In genomic region chr8:126297284-126297845, GRCm38 (mm10) we compare ENCODE assay signal across 9 mouse cellular contexts. TPM values are rescaled to one million over a fixed set of nuclear protein-coding genes. Genes with fewer than 3 reads are reported as not detected.
DNase-seq lines count a peak whose midpoint lies in the region; ATAC-seq and TF ChIP-seq lines count a peak whose summit lies in the region.
"Had no signal": no experiment of that assay in that cellular context is flagged by ENCODE, and none has a peak within 500 bp of the region (broad histone marks: within the 10 kb centered on the region; RNA-seq: fewer than 3 reads in every experiment).

No protein-coding gene starts in this region.

- no peak overlapping the region for H3K4me3 ChIP-seq in layer of hippocampus, adult 2 months
- no peak overlapping the region for H3K4me3 ChIP-seq in hindbrain, embryonic 14.5 days (replicated peaks; ENCODE audit: low read length)
- H3K4me3 ChIP-seq in limb, embryonic 11.5 days (ENCODE audit: low read depth, low read length) = no peak overlapping the region
- no peak overlapping the region for H3K4me3 ChIP-seq in neural tube, embryonic 15.5 days (replicated peaks)
- H3K4me3 ChIP-seq: erythroblast, embryonic 14.5 days had no signal

- in situ Hi-C loops in Patski (cut with MboI; ENCODE audit: low pct_unique_long_range_greater_than_20kb) = no loop called here

- POLR2A ChIA-PET in Patski (lab: Charles Lee) = no interaction called here

- intact Hi-C loops in gastrocnemius, postnatal 14 days (cut with DNase I; ENCODE audit: low total_unique reads) = no loop called here

- no peaks in the 10 kb centered on the region for H3K27me3 ChIP-seq in Patski
- H3K27me3 ChIP-seq in hindbrain, embryonic 14.5 days (ENCODE audit: control insufficient read depth, insufficient read depth, low read length) = peaks cover 22% of the 10 kb centered on the region
- H3K27me3 ChIP-seq in limb, embryonic 11.5 days (ENCODE audit: control insufficient read depth, insufficient read depth, low read length) = peaks cover 25% of the 10 kb centered on the region
- H3K27me3 ChIP-seq in neural tube, embryonic 15.5 days (replicated peaks) = peaks cover 10% of the 10 kb centered on the region

- H3K9ac ChIP-seq in hindbrain, embryonic 14.5 days = no peak overlapping the region
- H3K9ac ChIP-seq in limb, embryonic 11.5 days (ENCODE audit: low read length) = no peak overlapping the region
- H3K9ac ChIP-seq in neural tube, embryonic 15.5 days (replicated peaks) = no peak overlapping the region

- H3K27ac ChIP-seq in layer of hippocampus, adult 2 months = no peak overlapping the region
- H3K27ac ChIP-seq in hindbrain, embryonic 14.5 days = no peak overlapping the region
- no peak overlapping the region for H3K27ac ChIP-seq in limb, embryonic 11.5 days (replicated peaks; ENCODE audit: low read depth, low read length)
- H3K27ac ChIP-seq in neural tube, embryonic 15.5 days (replicated peaks) = no peak overlapping the region

- ATAC-seq in Patski = peak; percentile 24
- ATAC-seq in hindbrain, embryonic 14.5 days (ENCODE audit: low FRiP score) = 0 out of 2 replicates have a peak, but pooled peaks have one; percentile 12
- ATAC-seq in limb, embryonic 11.5 days (ENCODE audit: insufficient number of reproducible peaks, low FRiP score, low TSS enrichment, low read depth) = no peak
- ATAC-seq in neural tube, embryonic 15.5 days (ENCODE audit: low FRiP score) = no peak

- WGBS in hindbrain, embryonic 14.5 days = 35% methylated on average over 1 of the region's 1 CpGs
- 13% methylated on average over 1 of the region's 1 CpGs for WGBS in limb, embryonic 11.5 days
- WGBS in neural tube, embryonic 15.5 days = 38% methylated on average over 1 of the region's 1 CpGs

- H3K36me3 ChIP-seq in hindbrain, embryonic 14.5 days (replicated peaks; ENCODE audit: control insufficient read depth, insufficient read depth) = no peaks in the 10 kb centered on the region
- H3K36me3 ChIP-seq in limb, embryonic 11.5 days (ENCODE audit: control insufficient read depth, insufficient read depth, low read length) = no peaks in the 10 kb centered on the region
- no peaks in the 10 kb centered on the region for H3K36me3 ChIP-seq in neural tube, embryonic 15.5 days

- 0 out of 2 replicates have a peak, but pooled peaks cover 5% of the 10 kb centered on the region for H3K4me1 ChIP-seq in hindbrain, embryonic 14.5 days (replicated peaks; ENCODE audit: control insufficient read depth, insufficient read depth, low read length)
- no peaks in the 10 kb centered on the region; the same call in 1 of the 2 replicates for H3K4me1 ChIP-seq in limb, embryonic 11.5 days (ENCODE audit: control insufficient read depth, insufficient read depth, low read length)
- peaks cover 16% of the 10 kb centered on the region for H3K4me1 ChIP-seq in neural tube, embryonic 15.5 days

- TF ChIP-seq CTCF in layer of hippocampus, adult 2 months (conservative IDR thresholded peaks at IDR 0.05) = peak; percentile 88
- TF ChIP-seq CTCF in Patski (IDR thresholded peaks at IDR 0.05) = peak; percentile 89

- peak in 1 of 2 experiments; percentile 61 for DNase-seq in layer of hippocampus, adult 2 months (ENCODE audit: low spot score in 2 of 2)
- DNase-seq in layer of hippocampus, adult 9-11 months = no peak
- DNase-seq in Patski (ENCODE audit: low read depth, low spot score) = no peak
- peak; percentile 76 for DNase-seq in cerebellum, adult 8-10 months
- peak; percentile 72 for DNase-seq in hindbrain, embryonic 14.5 days (ENCODE audit: low spot score)
- DNase-seq in limb, embryonic 11.5 days (ENCODE audit: low spot score) = peak; percentile 51
- no peak for DNase-seq in gastrocnemius, postnatal 14 days

- no peaks in the 10 kb centered on the region for H3K9me3 ChIP-seq in hindbrain, embryonic 14.5 days (ENCODE audit: control insufficient read depth, low read length)
- H3K9me3 ChIP-seq in limb, embryonic 11.5 days (ENCODE audit: control insufficient read depth, low read length) = no peaks in the 10 kb centered on the region
- no peaks in the 10 kb centered on the region for H3K9me3 ChIP-seq in neural tube, embryonic 15.5 days (replicated peaks)

- no peak overlapping the region for H3K4me2 ChIP-seq in hindbrain, embryonic 14.5 days (replicated peaks)
- H3K4me2 ChIP-seq in limb, embryonic 11.5 days (ENCODE audit: low read depth, severe bottlenecking) = no peak overlapping the region
- 0 out of 2 replicates have a peak overlapping the region, but pooled peaks have one; percentile 89 for H3K4me2 ChIP-seq in neural tube, embryonic 15.5 days

- CTCF ChIA-PET in Patski (lab: Charles Lee) = interaction anchor here (0.6 to 4.0 kb wide), 20 partner anchors 10 to 185 kb away, joined by 3 to 23 read pairs (median 4); partner anchors contain the start of gene Coa6

RNA-seq across cellular contexts. Expression of gene Slc35f3, which starts 1.0 kb away (rescaled TPM):
- total RNA-seq in layer of hippocampus, adult 2 months (2021) = 10 to 100 TPM; 45.9 to 47.1 TPM
- polyA plus RNA-seq in Patski (2021) = 24.4 TPM
- 3.4 and 3.6 TPM in 2 replicates for polyA plus RNA-seq in hindbrain, embryonic 14.5 days (2014; fragmentation: Nextera tagmentation; extraction: Ambion mirVana)
- polyA plus RNA-seq in limb, embryonic 11.5 days (2014; fragmentation: Nextera tagmentation; extraction: Ambion mirVana) = not detected in 2 replicates
- 4.8 and 5.3 TPM in 2 replicates for polyA plus RNA-seq in neural tube, embryonic 15.5 days (2015; fragmentation: Nextera tagmentation; extraction: Ambion mirVana)
- total RNA-seq in gastrocnemius, postnatal 14 days (2021) = under 1 TPM; 0.13 to 0.14 TPM
- polyA plus RNA-seq: erythroblast, embryonic 14.5 days had no signal

Comparison
In these comparisons a context has a peak if more than half of its experiments do, and no peak if none do; other contexts are left out.
1. DNase-seq: peak in cerebellum, adult 8-10 months (single experiment), hindbrain, embryonic 14.5 days (single experiment) and limb, embryonic 11.5 days (single experiment); none in layer of hippocampus, adult 9-11 months (single experiment), Patski (single experiment) and gastrocnemius, postnatal 14 days (single experiment).
2. ATAC-seq: peak in Patski (single experiment) and hindbrain, embryonic 14.5 days (single experiment); none in limb, embryonic 11.5 days (single experiment) and neural tube, embryonic 15.5 days (single experiment).